ENCODE assay signal across 8 mouse cellular contexts in the genomic region with DNA sequence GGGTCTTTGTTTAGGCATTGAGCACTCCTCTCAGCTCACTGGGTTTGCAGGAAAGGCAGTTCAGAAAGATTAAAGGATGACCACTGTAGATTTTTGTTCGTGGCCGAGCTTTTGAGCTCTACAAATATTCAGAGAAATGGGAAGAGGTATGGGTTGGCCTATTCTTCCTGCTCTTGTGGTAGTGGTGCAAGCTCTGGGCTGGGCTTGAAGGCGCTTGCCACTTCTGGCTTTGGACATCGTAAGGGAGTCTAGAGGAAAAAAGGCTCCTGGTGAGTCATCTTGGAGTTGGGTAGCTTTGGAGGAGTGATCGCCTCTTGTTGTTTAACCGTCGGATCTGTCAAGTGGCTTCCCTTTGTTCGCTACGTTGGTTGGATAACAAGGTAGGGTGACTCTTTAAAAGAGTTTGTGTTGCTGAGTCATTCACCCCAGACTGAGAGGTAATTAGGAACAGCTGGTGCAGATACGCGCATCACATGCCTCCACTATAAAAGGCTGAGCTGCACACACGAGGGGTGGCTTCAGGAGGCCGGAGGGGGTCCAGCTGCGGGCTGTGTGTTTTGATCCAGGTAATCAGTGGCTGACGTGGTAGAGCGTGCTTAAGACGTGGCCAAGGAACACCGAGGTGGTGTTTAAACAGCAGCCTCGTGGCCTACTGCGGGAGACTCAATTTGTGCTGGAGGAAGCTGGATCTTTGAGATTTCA. TPM values are rescaled to one million over a fixed set of nuclear protein-coding genes. Genes with fewer than 3 reads are reported as not detected.
DNase-seq lines count a peak whose midpoint lies in the region; ATAC-seq and TF ChIP-seq lines count a peak whose summit lies in the region.

No protein-coding gene starts in this region.

- peak overlapping the region; percentile 84 for H3K4me2 ChIP-seq in forebrain, embryonic 13.5 days

- no peak for TF ChIP-seq CTCF in gastrocnemius, adult 2 months (IDR thresholded peaks at IDR 0.05)
- TF ChIP-seq CTCF in bone marrow macrophage, adult 2 months (IDR thresholded peaks at IDR 0.05; ENCODE audit: low read depth, low read length): no peak

- no peaks in the 10 kb centered on the region for H3K9me3 ChIP-seq in forebrain, embryonic 13.5 days (replicated peaks)
- H3K9me3 ChIP-seq in hindbrain, embryonic 10.5 days: no peaks in the 10 kb centered on the region
- no peaks in the 10 kb centered on the region for H3K9me3 ChIP-seq in limb, embryonic 10.5 days (replicated peaks)
- no peaks in the 10 kb centered on the region for H3K9me3 ChIP-seq in midbrain, embryonic 10.5 days (replicated peaks)

- intact Hi-C loops in gastrocnemius, adult 2 months (cut with DNase I): loop anchor here (5.0 kb wide), 1 partner anchor 123 kb away; no protein-coding TSS in a partner anchor

- H3K27me3 ChIP-seq in forebrain, embryonic 13.5 days: no peaks in the 10 kb centered on the region
- H3K27me3 ChIP-seq in hindbrain, embryonic 10.5 days (ENCODE audit: insufficient read depth, poor library complexity, severe bottlenecking): peaks cover 10% of the 10 kb centered on the region; the same call in 1 of the 2 replicates
- H3K27me3 ChIP-seq in limb, embryonic 10.5 days (ENCODE audit: low read depth, poor library complexity, severe bottlenecking): no peaks in the 10 kb centered on the region; the same call in 1 of the 2 replicates
- peaks cover 8% of the 10 kb centered on the region for H3K27me3 ChIP-seq in midbrain, embryonic 10.5 days (ENCODE audit: low read depth, poor library complexity, severe bottlenecking)

- H3K4me3 ChIP-seq in gastrocnemius, adult 2 months: peak overlapping the region; percentile 94
- peak overlapping the region; percentile 89 for H3K4me3 ChIP-seq in bone marrow macrophage, adult 2 months (ENCODE audit: insufficient read depth, low read length)
- peak overlapping the region; percentile 83 for H3K4me3 ChIP-seq in forebrain, embryonic 13.5 days
- peak overlapping the region; percentile 85 for H3K4me3 ChIP-seq in hindbrain, embryonic 10.5 days
- H3K4me3 ChIP-seq in limb, embryonic 10.5 days: peak overlapping the region; percentile 95
- peak overlapping the region; percentile 88 for H3K4me3 ChIP-seq in midbrain, embryonic 10.5 days

- under 1% methylated on average over 20 of the region's 20 CpGs for WGBS in forebrain, embryonic 13.5 days
- WGBS in hindbrain, embryonic 10.5 days: under 1% methylated on average over 20 of the region's 20 CpGs
- under 1% methylated on average over 20 of the region's 20 CpGs for WGBS in limb, embryonic 10.5 days
- under 1% methylated on average over 20 of the region's 20 CpGs for WGBS in midbrain, embryonic 10.5 days

- peaks cover 49% of the 10 kb centered on the region for H3K4me1 ChIP-seq in bone marrow macrophage, adult 2 months (ENCODE audit: control insufficient read depth, insufficient read depth, low read length)
- H3K4me1 ChIP-seq in forebrain, embryonic 13.5 days: peaks cover 47% of the 10 kb centered on the region
- H3K4me1 ChIP-seq in hindbrain, embryonic 10.5 days (replicated peaks): peaks cover 46% of the 10 kb centered on the region
- peaks cover 29% of the 10 kb centered on the region for H3K4me1 ChIP-seq in limb, embryonic 10.5 days
- peaks cover 51% of the 10 kb centered on the region for H3K4me1 ChIP-seq in midbrain, embryonic 10.5 days

- TF ChIP-seq POLR2A in bone marrow macrophage, adult 2 months (IDR thresholded peaks at IDR 0.05; ENCODE audit: borderline replicate concordance, low read depth, low read length): no peak

- H3K36me3 ChIP-seq in forebrain, embryonic 13.5 days (ENCODE audit: poor library complexity, severe bottlenecking): no peaks in the 10 kb centered on the region
- no peaks in the 10 kb centered on the region for H3K36me3 ChIP-seq in hindbrain, embryonic 10.5 days
- H3K36me3 ChIP-seq in limb, embryonic 10.5 days: no peaks in the 10 kb centered on the region
- H3K36me3 ChIP-seq in midbrain, embryonic 10.5 days: no peaks in the 10 kb centered on the region

- peak overlapping the region; percentile 97 for H3K27ac ChIP-seq in gastrocnemius, adult 2 months
- peak overlapping the region; percentile 81 for H3K27ac ChIP-seq in bone marrow macrophage, adult 2 months (ENCODE audit: insufficient read depth, low read depth, low read length)
- peak overlapping the region; percentile 94 for H3K27ac ChIP-seq in forebrain, embryonic 13.5 days
- peak overlapping the region; percentile 98 for H3K27ac ChIP-seq in hindbrain, embryonic 10.5 days
- peak overlapping the region; percentile 98 for H3K27ac ChIP-seq in limb, embryonic 10.5 days
- peak overlapping the region; percentile 98 for H3K27ac ChIP-seq in midbrain, embryonic 10.5 days (replicated peaks)

- peak; percentile 73 for DNase-seq in gastrocnemius, adult 2 months
- no peak for DNase-seq in gastrocnemius, postnatal 4 days (ENCODE audit: low spot score in 2 of 2)
- DNase-seq in hindbrain, embryonic 10.5 days (ENCODE audit: low spot score): peak; percentile 72
- peak; percentile 80 for DNase-seq in limb, embryonic 10.5 days (ENCODE audit: low spot score)
- peak; percentile 63 for DNase-seq in midbrain, embryonic 10.5 days (ENCODE audit: low spot score)
- peak; percentile 64 for DNase-seq in spleen, adult 12 weeks (ENCODE audit: low spot score)

- peak overlapping the region; percentile 95 for H3K9ac ChIP-seq in forebrain, embryonic 13.5 days

- peak; percentile 14 for ATAC-seq in forebrain, embryonic 13.5 days

RNA-seq across cellular contexts. Expression of a gene that starts 1.1 kb away (rescaled TPM):
- total RNA-seq in gastrocnemius, adult 2 months (2021): 10 to 100 TPM; 18.0 to 28.2 TPM
- total RNA-seq in gastrocnemius, postnatal 4 days (2021): 10 to 100 TPM; 22.7 to 24.8 TPM
- 75.6 and 78.9 TPM in 2 replicates for polyA plus RNA-seq in bone marrow macrophage, adult 2 months (2012; ENCODE audit: insufficient read depth, insufficient read length, missing spikeins)
- polyA plus RNA-seq in forebrain, embryonic 13.5 days (2015; fragmentation: Nextera tagmentation; extraction: Ambion mirVana): 20.7 and 22.5 TPM in 2 replicates
- 15.4 and 19.3 TPM in 2 replicates for polyA plus RNA-seq in hindbrain, embryonic 10.5 days (2016; fragmentation: Nextera tagmentation; extraction: Ambion mirVana)
- 12.5 and 15.4 TPM in 2 replicates for polyA plus RNA-seq in limb, embryonic 10.5 days (2016; fragmentation: Nextera tagmentation; extraction: Ambion mirVana)
- polyA plus RNA-seq in midbrain, embryonic 10.5 days (2016; fragmentation: Nextera tagmentation; extraction: Ambion mirVana): 12.9 and 14.4 TPM in 2 replicates

Comparison
In these comparisons a context has a peak if more than half of its experiments do, and no peak if none do; other contexts are left out.
1. DNase-seq: peak in gastrocnemius, adult 2 months (single experiment), hindbrain, embryonic 10.5 days (single experiment), limb, embryonic 10.5 days (single experiment), midbrain, embryonic 10.5 days (single experiment) and spleen, adult 12 weeks (single experiment); none in gastrocnemius, postnatal 4 days (0 of 2).
2. Peak in every context shown above with its lines, with median percentiles within 50 percentile points of each other: H3K27ac ChIP-seq and H3K4me3 ChIP-seq.